Mouse (Mus musculus) neural tube, embryonic 13.5 days (tissue): ENCODE data around the gene Ccdc69. TPM values are rescaled to one million over a fixed set of nuclear protein-coding genes. Genes with fewer than 3 reads are reported as not detected.
A peak's percentile ranks its signal among the peaks of the same experiment; 100 is the strongest.
"Not testable (repeated sequence)": the region's sequence is repeated elsewhere in the genome, so short reads cannot be mapped to it uniquely, and the experiment has no call there.

Experiments used
- ATAC-seq: fragments of 200-750 bp; cut with Nextera tagmentation; 2 replicates; pipeline ENCODE4 v1.8.0; 2017; ENCODE audit warnings: low read depth, mild to moderate bottlenecking, moderate TSS enrichment, moderate library complexity
- H3K27ac ChIP-seq: fragments of 300-500 bp; sonication (generic); replicated peaks from 2 replicates; pipeline ENCODE4 v1.5.1; 2015; ENCODE audit warnings: moderate library complexity, mild to moderate bottlenecking, inconsistent platforms
- H3K27me3 ChIP-seq: fragments of 300-500 bp; sonication (generic); 2 replicates; pipeline ENCODE4 v1.6.1; 2015; ENCODE audit warnings: mild to moderate bottlenecking, inconsistent platforms
- H3K36me3 ChIP-seq: fragments of 300-500 bp; sonication (generic); 2 replicates; pipeline ENCODE4 v1.6.1; 2015; ENCODE audit warnings: mild to moderate bottlenecking, inconsistent platforms
- H3K4me1 ChIP-seq: fragments of 300-500 bp; sonication (generic); replicated peaks from 2 replicates; pipeline ENCODE4 v1.6.1; 2015; ENCODE audit warnings: inconsistent platforms
- H3K4me2 ChIP-seq: fragments of 300-500 bp; sonication (generic); 2 replicates; pipeline ENCODE4 v1.6.1; 2015; ENCODE audit warnings: inconsistent platforms, mild to moderate bottlenecking, moderate library complexity
- H3K4me3 ChIP-seq: fragments of 300-500 bp; sonication (generic); 2 replicates; pipeline ENCODE4 v1.5.1; 2015; ENCODE audit warnings: mild to moderate bottlenecking, inconsistent platforms
- H3K9ac ChIP-seq: fragments of 300-500 bp; sonication (generic); 2 replicates; pipeline ENCODE4 v1.6.1; 2015; ENCODE audit warnings: moderate library complexity, mild to moderate bottlenecking, inconsistent platforms
- H3K9me3 ChIP-seq: fragments of 300-500 bp; sonication (generic); 2 replicates; pipeline ENCODE4 v1.6.1; 2016; ENCODE audit warnings: inconsistent platforms
- WGBS: fragments of 180-500 bp; shearing (Covaris S2); methylation state at CpG from one replicate; pipeline ENCODE4 v1.1.7; 2015; 5-methylcytosine and 5-hydroxymethylcytosine counted together
- polyA plus RNA-seq: library from polyadenylated mRNA; unstranded; fragments of >200 nt; fragmentation: Nextera tagmentation; extraction: Ambion mirVana; gene quantifications from 2 replicates; pipeline ENCODE4 v1.2.1, GENCODE M21; 2015

The Ccdc69 gene
- polyA plus RNA-seq, 1 experiment from 2014 or later = 0.50 TPM

DNA sequence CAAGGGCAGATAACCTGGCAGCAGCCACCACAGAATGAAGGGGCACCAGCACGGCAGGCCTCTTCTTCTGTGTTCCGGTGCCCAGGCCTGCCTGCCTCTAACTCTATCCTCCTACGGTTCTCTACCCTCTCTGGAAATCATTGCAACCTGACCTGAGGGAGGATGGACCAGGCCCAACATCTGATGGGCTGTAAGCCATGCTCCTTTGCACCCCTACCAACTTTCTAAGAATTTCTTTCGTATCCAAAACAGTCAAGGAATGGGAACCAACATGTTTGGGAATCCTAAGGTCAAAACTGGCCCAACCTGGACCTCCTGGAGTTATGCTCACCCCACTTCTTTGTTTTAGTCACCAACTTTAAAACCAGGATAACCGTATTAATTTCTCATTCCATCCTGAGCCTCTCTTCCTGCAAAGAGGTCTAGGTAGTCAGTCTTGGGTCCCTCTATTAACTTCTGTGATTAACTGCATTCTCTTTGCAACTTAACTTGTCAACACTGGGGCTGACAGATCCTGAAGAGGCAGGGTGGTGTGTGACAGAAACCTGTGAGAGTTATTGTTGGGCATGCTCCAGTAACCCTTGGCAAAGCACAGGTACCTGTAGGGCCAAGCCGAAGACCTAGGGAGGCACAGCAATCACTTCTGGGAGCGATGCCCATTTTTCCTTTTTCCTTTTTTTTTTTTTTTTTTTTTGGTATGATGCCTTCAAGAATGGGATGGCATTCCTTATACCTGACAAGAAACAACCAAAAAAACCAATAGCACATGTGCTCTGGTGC lies 31.8 kb upstream of the Ccdc69 start:
- no peaks in the 10 kb centered on the region for H3K4me1 ChIP-seq
- no peak for ATAC-seq
- H3K36me3 ChIP-seq = peaks cover 34% of the 10 kb centered on the region
- H3K9ac ChIP-seq = no peak overlapping the region
- H3K4me3 ChIP-seq = no peak overlapping the region
- no peak overlapping the region for H3K27ac ChIP-seq
- no peaks in the 10 kb centered on the region for H3K9me3 ChIP-seq
- no peak overlapping the region for H3K4me2 ChIP-seq
- H3K27me3 ChIP-seq = no peaks in the 10 kb centered on the region
- WGBS = 91% methylated on average over 7 of the region's 7 CpGs

DNA sequence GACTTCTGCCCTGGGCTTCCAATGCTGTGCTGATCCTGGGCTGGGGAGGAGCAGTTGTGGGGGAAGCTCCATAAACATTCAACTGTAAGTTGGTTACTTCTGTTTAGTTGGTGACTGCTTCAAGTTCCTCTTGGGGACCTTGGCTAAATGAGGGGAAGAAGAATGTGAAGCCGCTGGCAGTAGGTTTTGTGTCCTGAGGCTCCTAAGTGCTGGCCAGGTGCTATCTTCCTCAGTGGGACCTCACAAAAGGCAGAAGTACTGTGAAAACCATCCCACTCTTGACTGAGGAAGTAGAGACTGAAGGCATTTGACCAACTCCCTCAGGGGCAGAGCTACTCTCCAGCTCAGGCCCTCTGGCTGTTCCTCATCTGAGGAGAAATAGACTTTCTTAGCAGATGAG lies 28.7 kb upstream of the Ccdc69 start:
- no peak overlapping the region for H3K4me3 ChIP-seq
- ATAC-seq = no peak
- H3K4me1 ChIP-seq = 0 out of 2 replicates have a peak, but pooled peaks cover 6% of the 10 kb centered on the region
- H3K9me3 ChIP-seq = no peaks in the 10 kb centered on the region
- 100% methylated on average over 1 of the region's 1 CpGs for WGBS
- H3K27me3 ChIP-seq = no peaks in the 10 kb centered on the region
- no peak overlapping the region for H3K9ac ChIP-seq
- H3K36me3 ChIP-seq = peaks cover 45% of the 10 kb centered on the region
- H3K4me2 ChIP-seq = no peak overlapping the region
- H3K27ac ChIP-seq = no peak overlapping the region

GRCm38 (mm10) chr11:55105389-55105788 lies 27.5 kb upstream of the Ccdc69 start:
- Histone ChIP-seq H3K27ac (no peak overlapping the region), H3K4me3 (no peak overlapping the region), H3K36me3 (peaks cover 45% of the 10 kb centered on the region), H3K27me3 (no peaks in the 10 kb centered on the region), H3K9me3 (no peaks in the 10 kb centered on the region), H3K4me1 (0 out of 2 replicates have a peak, but pooled peaks cover 6% of the 10 kb centered on the region), H3K9ac (no peak overlapping the region), H3K4me2 (no peak overlapping the region)
- WGBS = 90% methylated on average over 4 of the region's 4 CpGs
- no peak for ATAC-seq

- no peak overlapping the region for H3K4me2 ChIP-seq
- no peak overlapping the region for H3K9ac ChIP-seq
- H3K27me3 ChIP-seq = no peaks in the 10 kb centered on the region
- H3K4me1 ChIP-seq = peaks cover 17% of the 10 kb centered on the region; the same call in 1 of the 2 replicates
- H3K36me3 ChIP-seq = peaks cover 30% of the 10 kb centered on the region; the same call in 1 of the 2 replicates
- H3K4me3 ChIP-seq = no peak overlapping the region
- ATAC-seq = no peak
- H3K27ac ChIP-seq = no peak overlapping the region
- no peaks in the 10 kb centered on the region for H3K9me3 ChIP-seq
- WGBS = 66% methylated on average over 3 of the region's 3 CpGs
These were observed 25.3 kb upstream of the Ccdc69 start for GRCm38 (mm10) chr11:55103229-55103628.

GRCm38 (mm10) chr11:55102015-55102414 lies 24.1 kb upstream of the Ccdc69 start:
- H3K27ac ChIP-seq = no peak overlapping the region
- WGBS = 85% methylated on average over 3 of the region's 3 CpGs
- no peak overlapping the region for H3K4me3 ChIP-seq
- H3K36me3 ChIP-seq = peaks cover 22% of the 10 kb centered on the region; the same call in 1 of the 2 replicates
- H3K27me3 ChIP-seq = no peaks in the 10 kb centered on the region
- no peak overlapping the region for H3K4me2 ChIP-seq
- no peaks in the 10 kb centered on the region for H3K9me3 ChIP-seq
- H3K9ac ChIP-seq = no peak overlapping the region
- H3K4me1 ChIP-seq = peaks cover 25% of the 10 kb centered on the region
- ATAC-seq = no peak

DNA sequence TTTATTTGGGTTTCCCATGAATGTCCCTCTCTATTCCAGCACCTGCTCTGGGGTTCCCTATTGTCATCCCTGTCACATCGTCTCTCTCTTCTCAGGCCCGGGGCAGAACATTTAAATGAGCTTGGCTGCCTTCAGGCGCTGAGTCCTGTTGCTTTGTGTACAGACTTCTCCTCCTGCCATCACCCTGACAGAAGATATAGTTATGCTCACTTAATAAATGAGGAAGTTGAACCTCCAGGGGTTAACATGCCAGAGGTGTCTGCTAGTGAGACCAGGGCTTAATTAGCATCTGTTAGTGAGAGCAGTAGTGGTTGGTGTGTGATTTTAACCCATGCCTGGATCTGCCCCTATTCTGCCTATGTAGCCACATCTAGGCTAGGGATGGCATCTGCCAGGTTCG lies 21.9 kb upstream of the Ccdc69 start:
- Histone ChIP-seq H3K9ac (no peak overlapping the region), H3K4me2 (no peak overlapping the region), H3K27ac (no peak overlapping the region), H3K27me3 (no peaks in the 10 kb centered on the region), H3K4me1 (peaks cover 27% of the 10 kb centered on the region), H3K36me3 (0 out of 2 replicates have a peak, but pooled peaks cover 11% of the 10 kb centered on the region), H3K4me3 (no peak overlapping the region), H3K9me3 (no peaks in the 10 kb centered on the region)
- ATAC-seq = no peak
- 40% methylated on average over 4 of the region's 4 CpGs for WGBS

GRCm38 (mm10) chr11:55099019-55099771 lies 21.3 kb upstream of the Ccdc69 start:
- 92% methylated on average over 8 of the region's 8 CpGs for WGBS
- H3K27me3 ChIP-seq = no peaks in the 10 kb centered on the region
- 0 out of 2 replicates have a peak, but pooled peaks cover 8% of the 10 kb centered on the region for H3K36me3 ChIP-seq
- no peaks in the 10 kb centered on the region for H3K9me3 ChIP-seq
- no peak overlapping the region for H3K4me3 ChIP-seq
- H3K27ac ChIP-seq = no peak overlapping the region
- no peak overlapping the region for H3K9ac ChIP-seq
- ATAC-seq = no peak
- H3K4me2 ChIP-seq = peak overlapping the region; percentile 67
- H3K4me1 ChIP-seq = peaks cover 27% of the 10 kb centered on the region

DNA sequence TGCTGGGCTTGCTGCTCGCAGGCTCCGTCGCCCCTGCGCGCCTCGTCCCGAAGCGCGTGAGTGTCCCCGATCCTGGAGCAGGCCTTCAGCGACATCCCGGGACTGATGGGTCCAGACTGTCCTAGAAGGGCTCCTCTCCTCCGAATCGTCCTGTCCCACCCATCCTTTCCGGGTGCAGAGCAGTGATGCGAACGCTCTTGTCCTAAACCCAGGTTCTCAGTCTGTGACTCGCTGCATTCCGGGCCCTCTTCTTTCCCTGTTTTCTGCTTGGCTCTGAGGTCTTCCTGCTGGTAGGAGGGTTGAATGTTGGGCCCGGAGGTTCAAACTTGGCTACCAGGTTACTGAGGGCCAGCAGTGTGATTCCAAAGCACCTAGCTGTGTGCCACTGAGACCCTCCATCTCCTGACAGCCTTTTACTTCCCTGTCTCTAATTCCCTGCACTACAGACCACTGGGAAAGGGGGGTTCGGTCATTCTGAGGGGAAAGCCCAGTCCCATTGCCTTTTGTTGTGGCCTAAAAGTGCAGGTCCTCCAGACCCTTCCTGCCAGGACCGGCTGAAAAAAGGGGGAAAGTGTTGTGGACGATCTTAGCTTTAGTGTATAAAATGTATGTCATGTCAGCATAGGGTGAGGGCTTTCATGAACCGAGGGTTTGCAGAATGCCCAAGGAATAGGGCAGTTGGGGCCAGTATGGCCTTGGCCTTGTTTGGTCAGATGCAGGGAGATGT lies 20.4 kb upstream of the Ccdc69 start:
- H3K27me3 ChIP-seq = no peaks in the 10 kb centered on the region
- peak overlapping the region; percentile 71 for H3K27ac ChIP-seq
- H3K4me2 ChIP-seq = peak overlapping the region; percentile 67
- 0 out of 2 replicates have a peak, but pooled peaks have one; percentile 20 for ATAC-seq
- peak overlapping the region; percentile 53 for H3K4me3 ChIP-seq
- H3K36me3 ChIP-seq = no peaks in the 10 kb centered on the region
- no peaks in the 10 kb centered on the region for H3K9me3 ChIP-seq
- 16% methylated on average over 24 of the region's 24 CpGs for WGBS
- peak overlapping the region; percentile 75 for H3K9ac ChIP-seq
- H3K4me1 ChIP-seq = peaks cover 24% of the 10 kb centered on the region

GRCm38 (mm10) chr11:55097463-55098188 lies 19.7 kb upstream of the Ccdc69 start, which contains the start of gene Gm2a:
Gene Gm2a (plus strand): TSS chr11:55098115.
- Histone ChIP-seq H3K36me3 (no peaks in the 10 kb centered on the region), H3K4me1 (peaks cover 22% of the 10 kb centered on the region), H3K4me3 (peak within 1 kb of the TSS; percentile 53), H3K27ac (peak within 1 kb of the TSS; percentile 71), H3K9ac (peak within 1 kb of the TSS; percentile 75), H3K9me3 (no peaks in the 10 kb centered on the region), H3K4me2 (peak within 1 kb of the TSS; percentile 67), H3K27me3 (no peaks in the 10 kb centered on the region)
- WGBS = 3% methylated on average over 44 of the region's 45 CpGs
- ATAC-seq = peak; percentile 95

- Histone ChIP-seq H3K4me1 (peaks cover 22% of the 10 kb centered on the region), H3K27me3 (no peaks in the 10 kb centered on the region), H3K36me3 (no peaks in the 10 kb centered on the region), H3K9ac (peak overlapping the region; percentile 32; the same call in 1 of the 2 replicates), H3K4me2 (peak overlapping the region; percentile 67), H3K4me3 (peak overlapping the region; percentile 53), H3K27ac (0 out of 2 replicates have a peak overlapping the region, but pooled peaks have one; percentile 42), H3K9me3 (no peaks in the 10 kb centered on the region)
- 41% methylated on average over 11 of the region's 11 CpGs for WGBS
- no peak for ATAC-seq
These were observed 19.0 kb upstream of the Ccdc69 start for GRCm38 (mm10) chr11:55096731-55097462.

- not testable (repeated sequence) for ATAC-seq
These were observed 18.4 kb upstream of the Ccdc69 start for GRCm38 (mm10) chr11:55096296-55096695.

More at GRCm38 (mm10) chr11:55096296-55096695, 18.4 kb upstream of the Ccdc69 start:
- H3K4me3 ChIP-seq, H3K9ac ChIP-seq, H3K4me2 ChIP-seq, H3K27me3 ChIP-seq, H3K9me3 ChIP-seq, H3K27ac ChIP-seq, H3K36me3 ChIP-seq: not testable (repeated sequence)
- peaks cover 22% of the 10 kb centered on the region for H3K4me1 ChIP-seq
- 87% methylated on average over 4 of the region's 4 CpGs for whole genome bisulfite sequencing
